Mouse (Mus musculus) MEL (cell line): Measurements from ENCODE around the gene Dnase1l2. TPM values are rescaled to one million over a fixed set of nuclear protein-coding genes. Genes with fewer than 3 reads are reported as not detected.
A peak's percentile ranks its signal among the peaks of the same experiment; 100 is the strongest.

Experiments used
- DNase-seq: peaks from one replicate; pipeline ENCODE4 v3.0.0; 2011; ENCODE audit warnings: low read depth, low spot score
- H3K27ac ChIP-seq: 2 replicates; pipeline ENCODE4 v1.5.1; 2012; ENCODE audit warnings: low read depth, mild to moderate bottlenecking, control low read depth, low read length, moderate library complexity; ENCODE audit not compliant: control insufficient read depth
- H3K27me3 ChIP-seq, 2 experiments: fragments of 150-350 bp in 1 of 2; sonication (generic) in 1 of 2; 2 replicates each; pipeline ENCODE4 v1.6.1; 2012; ENCODE audit warnings: low read length in 2 of 2, mild to moderate bottlenecking in 2 of 2, improper control_type of control experiment in 1 of 2, moderate library complexity in 1 of 2; ENCODE audit not compliant: insufficient read depth in 2 of 2, control insufficient read depth in 1 of 2
- H3K36me3 ChIP-seq, 2 experiments: 2 replicates each; pipeline ENCODE4 v1.6.1; 2012 to 2014; ENCODE audit warnings: low read length in 2 of 2, improper control_type of control experiment in 1 of 2, inconsistent platforms in 1 of 2, mild to moderate bottlenecking in 1 of 2; ENCODE audit not compliant: insufficient read depth in 2 of 2, control insufficient read depth in 1 of 2
- H3K4me1 ChIP-seq, 2 experiments: fragments of 150-350 bp in 1 of 2; sonication (generic) in 1 of 2; 2 replicates each; pipeline ENCODE4 v1.6.1; 2012; ENCODE audit warnings: low read length in 2 of 2, improper control_type of control experiment in 1 of 2, mild to moderate bottlenecking in 1 of 2; ENCODE audit not compliant: insufficient read depth in 2 of 2, control insufficient read depth in 1 of 2
- H3K4me3 ChIP-seq, 2 experiments: fragments of 150-350 bp in 1 of 2; sonication (generic) in 1 of 2; 2 replicates each; pipeline ENCODE4 v1.5.1; 2012; ENCODE audit warnings: low read depth in 2 of 2, low read length in 2 of 2, mild to moderate bottlenecking in 2 of 2, moderate library complexity in 2 of 2, control low read depth in 1 of 2, improper control_type of control experiment in 1 of 2; ENCODE audit not compliant: control insufficient read depth in 1 of 2, insufficient read depth in 1 of 2
- H3K79me2 ChIP-seq: 2 replicates; pipeline ENCODE4 v1.6.1; 2012; ENCODE audit warnings: mild to moderate bottlenecking, low read length, moderate library complexity; ENCODE audit not compliant: control insufficient read depth, poor library complexity, insufficient read depth
- H3K9ac ChIP-seq: 2 replicates; pipeline ENCODE4 v1.6.1; 2012; ENCODE audit warnings: low read depth, mild to moderate bottlenecking, control low read depth, low read length, moderate library complexity; ENCODE audit not compliant: control insufficient read depth, poor library complexity, severe bottlenecking
- H3K9me3 ChIP-seq: fragments of 150-350 bp; sonication (generic); replicated peaks from 2 replicates; pipeline ENCODE4 v1.6.1; 2012; ENCODE audit warnings: mild to moderate bottlenecking, low read length, improper control_type of control experiment, moderate library complexity; ENCODE audit not compliant: insufficient read depth
- BHLHE40 ChIP-seq: IDR thresholded peaks from 2 replicates; pipeline ENCODE4 v1.6.1; 2012; ENCODE audit warnings: low read depth, mild to moderate bottlenecking, inconsistent platforms, low read length, improper control_type of control experiment, borderline replicate concordance
- CHD2 ChIP-seq: IDR thresholded peaks from 2 replicates; pipeline ENCODE4 v1.6.1; 2011; ENCODE audit warnings: low read length, improper control_type of control experiment
- CTCF ChIP-seq, 3 experiments: IDR thresholded peaks in 2 of 3; conservative IDR thresholded peaks in 1 of 3; 2 replicates each; pipeline ENCODE4 v1.5.1; 2011 to 2012; ENCODE audit warnings: low read length in 3 of 3, low read depth in 2 of 3, mild to moderate bottlenecking in 2 of 3, improper control_type of control experiment in 1 of 3, inconsistent platforms in 1 of 3, mixed read lengths in 1 of 3, moderate library complexity in 1 of 3; ENCODE audit not compliant: control insufficient read depth in 1 of 3, insufficient read depth in 1 of 3, poor library complexity in 1 of 3, severe bottlenecking in 1 of 3
- E2F4 ChIP-seq: IDR thresholded peaks from 2 replicates; pipeline ENCODE4 v1.6.1; 2011; ENCODE audit warnings: low read depth, low read length, improper control_type of control experiment, borderline replicate concordance
- ELF1 ChIP-seq: IDR thresholded peaks from 2 replicates; pipeline ENCODE4 v1.6.1; 2014; ENCODE audit warnings: low read depth, mild to moderate bottlenecking, inconsistent platforms, low read length, improper control_type of control experiment, moderate library complexity
- GATA1 ChIP-seq: IDR thresholded peaks from 2 replicates; pipeline ENCODE4 v1.6.1; 2011; ENCODE audit warnings: low read depth, low read length, improper control_type of control experiment
- HCFC1 ChIP-seq: IDR thresholded peaks from 2 replicates; pipeline ENCODE4 v1.6.1; 2012; ENCODE audit warnings: low read depth, mild to moderate bottlenecking, inconsistent platforms, low read length, improper control_type of control experiment, moderate library complexity
- MAFK ChIP-seq: IDR thresholded peaks from 2 replicates; pipeline ENCODE4 v1.6.1; 2011; ENCODE audit warnings: low read depth, mild to moderate bottlenecking, low read length, improper control_type of control experiment, borderline replicate concordance
- MAX ChIP-seq: IDR thresholded peaks from 2 replicates; pipeline ENCODE4 v1.6.1; 2011; ENCODE audit warnings: low read length, improper control_type of control experiment
- MAZ ChIP-seq: IDR thresholded peaks from 2 replicates; pipeline ENCODE4 v1.6.1; 2012; ENCODE audit warnings: low read depth, mild to moderate bottlenecking, inconsistent platforms, low read length, improper control_type of control experiment
- MEF2A ChIP-seq: IDR thresholded peaks from 2 replicates; pipeline ENCODE4 v1.6.1; 2014; ENCODE audit warnings: low read depth, mild to moderate bottlenecking, inconsistent platforms, low read length, improper control_type of control experiment; ENCODE audit not compliant: poor library complexity, insufficient replicate concordance, severe bottlenecking; ENCODE audit errors: extremely low read depth
- MXI1 ChIP-seq: IDR thresholded peaks from 2 replicates; pipeline ENCODE4 v1.6.1; 2011; ENCODE audit warnings: mild to moderate bottlenecking, low read depth, low read length, improper control_type of control experiment
- MYB ChIP-seq: IDR thresholded peaks from 2 replicates; pipeline ENCODE4 v1.6.1; 2011; ENCODE audit warnings: mild to moderate bottlenecking, low read depth, low read length, improper control_type of control experiment
- MYC ChIP-seq: IDR thresholded peaks from 2 replicates; pipeline ENCODE4 v1.6.1; 2011; ENCODE audit warnings: low read depth, mild to moderate bottlenecking, low read length, improper control_type of control experiment, moderate library complexity
- RAD21 ChIP-seq: IDR thresholded peaks from 2 replicates; pipeline ENCODE4 v1.6.1; 2011; ENCODE audit warnings: mild to moderate bottlenecking, low read depth, low read length, improper control_type of control experiment
- RCOR1 ChIP-seq: IDR thresholded peaks from 2 replicates; pipeline ENCODE4 v1.6.1; 2012; ENCODE audit warnings: low read depth, mild to moderate bottlenecking, inconsistent platforms, low read length, improper control_type of control experiment
- SIN3A ChIP-seq: IDR thresholded peaks from 2 replicates; pipeline ENCODE4 v1.6.1; 2012; ENCODE audit warnings: low read length, improper control_type of control experiment, inconsistent platforms
- SMC3 ChIP-seq: IDR thresholded peaks from 2 replicates; pipeline ENCODE4 v1.6.1; 2011; ENCODE audit warnings: low read depth, low read length, improper control_type of control experiment
- TAL1 ChIP-seq: IDR thresholded peaks from 2 replicates; pipeline ENCODE4 v1.6.1; 2012; ENCODE audit warnings: mild to moderate bottlenecking, inconsistent platforms, low read length, moderate library complexity, mixed read lengths
- UBTF ChIP-seq: IDR thresholded peaks from 2 replicates; pipeline ENCODE4 v1.6.1; 2012; ENCODE audit warnings: low read depth, mild to moderate bottlenecking, inconsistent platforms, low read length, improper control_type of control experiment, moderate library complexity, borderline replicate concordance; ENCODE audit not compliant: insufficient read depth
- ZKSCAN1 ChIP-seq: IDR thresholded peaks from 2 replicates; pipeline ENCODE4 v1.6.1; 2012; ENCODE audit warnings: low read depth, mild to moderate bottlenecking, inconsistent platforms, low read length, improper control_type of control experiment, moderate library complexity
- ZMIZ1 ChIP-seq: IDR thresholded peaks from 2 replicates; pipeline ENCODE4 v1.6.1; 2012; ENCODE audit warnings: low read depth, mild to moderate bottlenecking, inconsistent platforms, low read length, improper control_type of control experiment, moderate library complexity
- polyA plus RNA-seq, 2 experiments: library from polyadenylated mRNA; stranded (reverse) in 1 of 2; unstranded in 1 of 2; fragments of >175 nt in 1 of 2; fragments of >200 nt in 1 of 2; gene quantifications; 2 replicates each; pipeline versions ENCODE4 v1.2.1 to v1.2.4; 2012; ENCODE audit warnings: low replicate concordance in 2 of 2, low read depth in 1 of 2; ENCODE audit not compliant: insufficient read length in 2 of 2, insufficient read depth in 1 of 2, missing spikeins in 1 of 2
- total RNA-seq: library from RNA; depleted of rRNA; stranded (reverse); fragments of 300-350 nt; gene quantifications from 2 replicates; pipeline ENCODE4 v1.2.3, GENCODE M21; 2012

Dnase1l2 gene
- total and polyA plus RNA-seq, 3 experiments = 0.62 to 1.8 TPM; not detected in 1

- peak; percentile 72 for DNase-seq
These were observed 37.4 kb upstream of the Dnase1l2 start for GRCm38 (mm10) chr17:24480201-24480826.

DNA sequence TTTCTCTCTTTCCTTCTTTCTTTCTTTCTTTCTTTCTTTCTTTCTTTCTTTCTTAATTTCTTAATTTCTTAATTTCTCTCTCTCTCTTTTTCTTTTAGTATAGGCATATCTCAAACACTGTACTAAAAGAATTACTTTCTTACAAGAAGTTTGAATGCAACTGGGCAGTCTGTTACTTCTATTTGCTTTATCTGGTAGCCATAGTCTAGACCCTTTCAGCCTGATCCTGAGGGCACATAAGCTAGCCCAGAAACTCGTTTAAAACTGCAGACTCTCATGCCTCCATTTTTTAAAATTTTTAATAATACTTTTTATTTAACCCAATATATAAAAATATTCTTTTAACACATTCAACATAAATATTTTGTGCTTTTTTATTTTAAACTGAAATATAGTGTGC is 36.5 kb upstream of the Dnase1l2 start:
- Histone ChIP-seq H3K27me3 (no peaks in the 10 kb centered on the region), H3K27ac (peak overlapping the region; percentile 72), H3K4me1 (peaks cover 0 to 13% of the 10 kb centered on the region in 2 experiments; a peak in 3 of 4 replicates), H3K4me3 (peak overlapping the region in 1 of 2 experiments; percentile 80; a peak in 2 of 4 replicates), H3K9me3 (no peaks in the 10 kb centered on the region), H3K9ac (peak overlapping the region; percentile 55), H3K79me2 (peaks cover 7% of the 10 kb centered on the region), H3K36me3 (peaks cover 0 to 8% of the 10 kb centered on the region in 2 experiments; a peak in 2 of 4 replicates)
- DNase-seq = peak; percentile 57
- TF ChIP-seq MYC (0 out of 2 replicates have a peak, but pooled peaks have one; percentile 3), SIN3A (no peak)

More at GRCm38 (mm10) chr17:24480201-24480826, 37.4 kb upstream of the Dnase1l2 start:
- H3K27me3 ChIP-seq = no peaks in the 10 kb centered on the region
- peak overlapping the region; percentile 31 for H3K27ac ChIP-seq
- H3K4me3 ChIP-seq = peak overlapping the region; percentile 2 to 3; a peak in 2 of 4 replicates
- H3K9me3 ChIP-seq = no peaks in the 10 kb centered on the region
- peak overlapping the region; percentile 53 for H3K9ac ChIP-seq
- H3K36me3 ChIP-seq = peaks cover 0 to 8% of the 10 kb centered on the region in 2 experiments; a peak in 2 of 4 replicates
- peaks cover 7% of the 10 kb centered on the region for H3K79me2 ChIP-seq
- TF ChIP-seq CTCF (IDR thresholded peaks at IDR 0.05 in 2 of 3, conservative IDR thresholded peaks at IDR 0.05 in 1 of 3; ENCODE audit: control insufficient read depth in 1 of 3, insufficient read depth in 1 of 3, low read depth in 2 of 3, low read length in 3 of 3, poor library complexity in 1 of 3, severe bottlenecking in 1 of 3) (peak; percentile 12 to 36 (median 24); a peak in 2 of 6 replicates), MAX (no peak), MAZ (peak; percentile 61; the same call in 1 of the 2 replicates), MXI1 (0 out of 2 replicates have a peak, but pooled peaks have one; percentile 22), RCOR1 (no peak)
- peaks cover 0 to 13% of the 10 kb centered on the region in 2 experiments; a peak in 3 of 4 replicates for H3K4me1 ChIP-seq

DNA sequence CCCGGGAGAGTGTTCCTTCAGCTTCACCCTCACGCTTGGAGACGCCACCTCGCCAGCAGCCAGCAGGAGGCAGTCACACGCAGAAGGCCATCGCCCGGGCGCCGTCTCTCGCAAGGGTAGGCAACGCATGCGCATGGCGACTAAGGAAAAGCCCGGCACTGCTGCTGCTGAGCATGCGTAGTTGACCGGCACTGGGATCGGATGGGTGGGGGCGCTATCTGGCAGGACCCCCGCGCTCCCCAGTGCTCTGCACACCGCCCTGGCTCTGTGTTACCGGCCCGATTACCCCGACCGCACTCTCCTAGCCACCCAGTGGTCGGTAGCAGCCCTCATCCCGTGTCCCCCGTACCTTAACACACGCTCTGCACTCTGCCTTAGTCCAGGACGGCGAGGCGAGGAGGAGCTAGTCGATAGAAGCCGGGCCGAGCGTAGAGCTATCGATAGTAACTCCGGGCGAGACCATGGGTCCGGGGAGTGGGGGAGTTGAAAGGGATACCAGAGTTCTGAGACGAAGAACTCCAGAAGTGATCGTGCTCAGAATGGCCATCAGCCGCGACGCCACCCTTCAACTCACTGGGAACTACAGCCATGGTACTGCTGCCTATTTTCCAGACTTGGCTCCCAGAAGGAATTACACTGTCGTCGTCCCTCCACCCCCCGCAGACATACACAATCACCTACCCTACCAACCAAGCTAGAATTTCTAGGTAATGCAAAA is 35.9 kb upstream of the Dnase1l2 start, which contains the start of gene Mlst8:
Mlst8 (minus strand) TSS at position 416 of the 718 bp plus-strand sequence.
- Histone ChIP-seq H3K4me1 (peaks cover 0 to 13% of the 10 kb centered on the region in 2 experiments; a peak in 3 of 4 replicates), H3K9ac (peak within 1 kb of the TSS; percentile 95), H3K4me3 (peak within 1 kb of the TSS; percentile 77 to 80), H3K36me3 (peaks cover 0 to 8% of the 10 kb centered on the region in 2 experiments; a peak in 2 of 4 replicates), H3K79me2 (peaks cover 7% of the 10 kb centered on the region), H3K27ac (peak within 1 kb of the TSS; percentile 90), H3K9me3 (no peaks in the 10 kb centered on the region), H3K27me3 (no peaks in the 10 kb centered on the region)
- DNase-seq = peak; percentile 98
- TF ChIP-seq CHD2 = no peak
- TF ChIP-seq BHLHE40 = no peak
- 0 out of 2 replicates have a peak, but pooled peaks have one; percentile 24 for TF ChIP-seq GATA1
- peak; percentile 89 for TF ChIP-seq MXI1
- peak; percentile 81; the same call in 1 of the 2 replicates for TF ChIP-seq ZMIZ1
- TF ChIP-seq MYB = no peak
- peak; percentile 71 for TF ChIP-seq MAX
- TF ChIP-seq ZKSCAN1 = no peak
- TF ChIP-seq ELF1 = peak; percentile 60
- TF ChIP-seq MEF2A = peak; percentile 68; the same call in 1 of the 2 replicates
- peak; percentile 38 for TF ChIP-seq RAD21
- no peak for TF ChIP-seq MAFK
- TF ChIP-seq E2F4 = no peak
- no peak for TF ChIP-seq TAL1
- TF ChIP-seq UBTF = 0 out of 2 replicates have a peak, but pooled peaks have one; percentile 41
- peak; percentile 86 for TF ChIP-seq HCFC1
- peak; percentile 54 for TF ChIP-seq SMC3
- TF ChIP-seq SIN3A = peak; percentile 89
